Mouse (Mus musculus): ENCODE results near the gene Chsy1. TPM values are rescaled to one million over a fixed set of nuclear protein-coding genes. Genes with fewer than 3 reads are reported as not detected.

Gene Chsy1
- polyA plus RNA-seq, 1 experiment from 2014 or later: 14.0 TPM

DNA sequence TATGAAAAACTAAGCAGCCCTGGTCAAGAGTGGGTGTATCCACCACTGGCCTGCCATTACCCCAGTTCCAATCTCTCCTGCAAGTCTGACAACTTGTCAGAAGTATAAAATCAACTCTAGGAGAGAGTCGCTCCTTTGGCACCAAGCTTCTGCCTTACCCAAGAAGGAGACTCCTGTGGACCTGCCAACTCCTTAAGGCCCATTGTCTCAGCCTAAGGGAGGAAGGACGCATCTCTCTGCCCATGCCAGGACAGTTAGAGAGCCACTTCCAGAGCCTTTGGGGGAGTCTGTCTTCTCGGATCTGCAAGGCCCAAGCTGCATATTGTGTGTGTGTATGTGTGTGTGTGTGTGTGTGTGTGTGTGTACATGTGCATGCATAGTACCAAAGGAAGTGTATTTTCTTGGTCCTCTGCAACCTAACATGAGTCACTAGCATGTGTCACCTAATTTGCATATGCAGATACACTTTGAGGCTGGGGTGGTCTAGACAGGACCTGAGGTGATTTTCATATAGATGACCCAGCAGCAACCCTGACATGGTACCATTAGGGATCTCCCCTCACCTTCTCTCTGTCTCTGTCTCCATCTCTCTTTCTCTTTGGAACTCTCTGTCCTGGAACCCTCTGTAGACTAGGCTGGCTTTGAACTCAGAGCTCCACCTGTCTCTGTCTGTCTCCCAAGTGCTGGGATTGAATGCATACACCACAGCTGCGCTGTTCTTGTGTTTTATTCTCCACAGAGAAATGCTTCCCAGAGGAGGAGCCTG is 109.9 kb downstream of the Chsy1 start:
- WGBS: 83% methylated on average over 4 of the region's 4 CpGs
- Histone ChIP-seq H3K4me3 (replicated peaks) (no peak overlapping the region), H3K27ac (peak overlapping the region; percentile 86), H3K27me3 (replicated peaks) (no peaks in the 10 kb centered on the region), H3K4me1 (peaks cover 13% of the 10 kb centered on the region), H3K9ac (no peak overlapping the region), H3K4me2 (no peak overlapping the region), H3K36me3 (no peaks in the 10 kb centered on the region), H3K9me3 (no peaks in the 10 kb centered on the region)
- ATAC-seq (ENCODE audit: insufficient read depth, low FRiP score, low read depth): no peak

DNA sequence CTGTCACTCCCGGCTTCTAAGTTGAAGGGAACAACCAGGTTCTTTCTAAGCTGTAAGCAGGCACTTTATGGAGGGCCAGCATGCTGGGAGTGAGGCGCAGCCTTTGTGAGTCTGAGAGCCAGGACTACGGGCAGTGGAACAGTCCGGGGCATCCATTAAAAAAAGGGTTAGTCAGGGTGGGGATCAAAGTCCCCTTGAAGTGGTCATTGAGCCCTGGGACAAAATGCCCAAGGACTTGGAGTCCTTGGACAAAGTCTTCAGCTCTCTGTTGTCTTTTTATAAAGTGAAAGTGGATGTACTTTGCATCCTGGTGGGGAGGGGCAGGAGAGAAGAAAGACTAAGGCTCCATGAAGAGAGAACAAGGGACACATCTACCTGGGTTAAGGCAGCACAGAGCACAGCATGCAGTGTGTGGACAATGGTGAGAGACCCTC is 110.5 kb downstream of the Chsy1 start:
- Histone ChIP-seq H3K9me3 (no peaks in the 10 kb centered on the region), H3K9ac (no peak overlapping the region), H3K27ac (no peak overlapping the region), H3K36me3 (no peaks in the 10 kb centered on the region), H3K27me3 (replicated peaks) (no peaks in the 10 kb centered on the region), H3K4me3 (replicated peaks) (no peak overlapping the region), H3K4me1 (peaks cover 13% of the 10 kb centered on the region), H3K4me2 (no peak overlapping the region)
- ATAC-seq (ENCODE audit: insufficient read depth, low FRiP score, low read depth): no peak
- WGBS: 84% methylated on average over 4 of the region's 4 CpGs

DNA sequence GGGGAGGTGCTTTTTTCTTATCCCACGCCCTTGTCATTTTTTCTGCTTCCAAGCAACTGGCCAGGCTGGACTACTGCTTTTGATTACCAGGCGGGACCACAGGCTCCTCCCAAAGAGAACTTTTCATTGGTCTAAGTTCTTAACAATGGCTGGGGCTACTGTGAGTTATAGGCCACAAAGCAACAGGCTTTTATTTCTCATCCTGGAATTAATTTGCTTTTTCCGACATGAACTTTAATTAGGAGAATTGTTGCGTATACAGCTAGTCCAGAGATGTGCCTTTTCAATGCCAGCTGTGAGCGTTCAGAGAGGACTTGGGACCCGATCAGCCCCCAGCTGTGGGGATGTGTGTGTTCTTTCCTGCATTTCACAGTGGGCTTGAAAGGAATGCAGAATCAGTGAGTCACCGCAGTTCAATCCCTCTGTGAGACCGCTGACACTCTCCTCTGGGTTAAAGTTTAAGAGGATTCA is 113.3 kb downstream of the Chsy1 start:
- Histone ChIP-seq H3K9me3 (no peaks in the 10 kb centered on the region), H3K27me3 (replicated peaks) (no peaks in the 10 kb centered on the region), H3K9ac (no peak overlapping the region), H3K4me2 (no peak overlapping the region; the same call in 1 of the 2 replicates), H3K4me1 (peaks cover 12% of the 10 kb centered on the region), H3K36me3 (no peaks in the 10 kb centered on the region), H3K27ac (peak overlapping the region; percentile 59), H3K4me3 (replicated peaks) (no peak overlapping the region)
- no peak for ATAC-seq (ENCODE audit: insufficient read depth, low FRiP score, low read depth)
- WGBS: 32% methylated on average over 8 of the region's 8 CpGs

Other genes starting within 250 kb of the Chsy1 start
- gene Pcsk6, start 247.8 kb upstream of the Chsy1 start, polyA plus RNA-seq (2015; fragmentation: Nextera tagmentation; extraction: Ambion mirVana): 4.8 TPM in 2 replicates
- not detected in 2 replicates for gene Gm45213, start 65.9 kb upstream of the Chsy1 start, polyA plus RNA-seq (2015; fragmentation: Nextera tagmentation; extraction: Ambion mirVana)
- gene Snrpa1, start 50.5 kb upstream of the Chsy1 start, polyA plus RNA-seq (2015; fragmentation: Nextera tagmentation; extraction: Ambion mirVana): 150 and 164 TPM in 2 replicates
- 121 and 130 TPM in 2 replicates for gene Selenos, start 29.9 kb upstream of the Chsy1 start, polyA plus RNA-seq (2015; fragmentation: Nextera tagmentation; extraction: Ambion mirVana)

Data from stomach, embryonic 15.5 days (tissue).